Mouse (Mus musculus): ENCODE measurements around the gene Abcg5. TPM values are rescaled to one million over a fixed set of nuclear protein-coding genes. Genes with fewer than 3 reads are reported as not detected.

The Abcg5 gene
- polyA plus RNA-seq, 1 experiment from 2014 or later: 5.9 TPM

GRCm38 (mm10) chr17:84690111-84690510 is 7.3 kb upstream of the Abcg5 start:
- 88% methylated on average over 5 of the region's 5 CpGs for WGBS
- Histone ChIP-seq H3K4me1 (replicated peaks; ENCODE audit: control insufficient read depth, insufficient read depth, low read length) (no peaks in the 10 kb centered on the region), H3K9me3 (ENCODE audit: control insufficient read depth, low read length) (no peaks in the 10 kb centered on the region), H3K27me3 (ENCODE audit: control insufficient read depth, insufficient read depth, low read length) (no peaks in the 10 kb centered on the region), H3K27ac (no peak overlapping the region), H3K4me3 (replicated peaks; ENCODE audit: low read length) (no peak overlapping the region), H3K36me3 (replicated peaks; ENCODE audit: control insufficient read depth, insufficient read depth) (no peaks in the 10 kb centered on the region), H3K4me2 (replicated peaks) (no peak overlapping the region), H3K9ac (no peak overlapping the region)
- DNase-seq (ENCODE audit: low spot score): no peak
- ATAC-seq (ENCODE audit: low FRiP score): no peak

GRCm38 (mm10) chr17:84689316-84689715 is 6.5 kb upstream of the Abcg5 start:
- Histone ChIP-seq H3K27ac (no peak overlapping the region), H3K4me3 (replicated peaks; ENCODE audit: low read length) (no peak overlapping the region), H3K36me3 (replicated peaks; ENCODE audit: control insufficient read depth, insufficient read depth) (no peaks in the 10 kb centered on the region), H3K27me3 (ENCODE audit: control insufficient read depth, insufficient read depth, low read length) (no peaks in the 10 kb centered on the region), H3K4me1 (replicated peaks; ENCODE audit: control insufficient read depth, insufficient read depth, low read length) (no peaks in the 10 kb centered on the region), H3K9me3 (ENCODE audit: control insufficient read depth, low read length) (no peaks in the 10 kb centered on the region), H3K9ac (no peak overlapping the region), H3K4me2 (replicated peaks) (no peak overlapping the region)
- 88% methylated on average over 5 of the region's 5 CpGs for WGBS
- ATAC-seq (ENCODE audit: low FRiP score) (no peak), DNase-seq (ENCODE audit: low spot score) (no peak)

GRCm38 (mm10) chr17:84688834-84689233 is 6.0 kb upstream of the Abcg5 start:
- Histone ChIP-seq H3K27me3 (ENCODE audit: control insufficient read depth, insufficient read depth, low read length) (no peaks in the 10 kb centered on the region), H3K36me3 (replicated peaks; ENCODE audit: control insufficient read depth, insufficient read depth) (no peaks in the 10 kb centered on the region), H3K27ac (no peak overlapping the region), H3K4me3 (replicated peaks; ENCODE audit: low read length) (no peak overlapping the region), H3K4me2 (replicated peaks) (no peak overlapping the region), H3K9ac (no peak overlapping the region), H3K9me3 (ENCODE audit: control insufficient read depth, low read length) (no peaks in the 10 kb centered on the region), H3K4me1 (replicated peaks; ENCODE audit: control insufficient read depth, insufficient read depth, low read length) (no peaks in the 10 kb centered on the region)
- WGBS: 97% methylated on average over 11 of the region's 11 CpGs
- ATAC-seq (ENCODE audit: low FRiP score) (no peak), DNase-seq (ENCODE audit: low spot score) (no peak)

GRCm38 (mm10) chr17:84687994-84688393 is 5.2 kb upstream of the Abcg5 start:
- Histone ChIP-seq H3K4me3 (replicated peaks; ENCODE audit: low read length) (no peak overlapping the region), H3K4me2 (replicated peaks) (no peak overlapping the region), H3K36me3 (replicated peaks; ENCODE audit: control insufficient read depth, insufficient read depth) (no peaks in the 10 kb centered on the region), H3K4me1 (replicated peaks; ENCODE audit: control insufficient read depth, insufficient read depth, low read length) (no peaks in the 10 kb centered on the region), H3K9ac (no peak overlapping the region), H3K27me3 (ENCODE audit: control insufficient read depth, insufficient read depth, low read length) (no peaks in the 10 kb centered on the region), H3K9me3 (ENCODE audit: control insufficient read depth, low read length) (no peaks in the 10 kb centered on the region), H3K27ac (no peak overlapping the region)
- no peak for ATAC-seq (ENCODE audit: low FRiP score)
- DNase-seq (ENCODE audit: low spot score): no peak
- 76% methylated on average over 5 of the region's 5 CpGs for WGBS

- Histone ChIP-seq H3K4me1 (replicated peaks; ENCODE audit: control insufficient read depth, insufficient read depth, low read length) (no peaks in the 10 kb centered on the region), H3K9ac (no peak overlapping the region), H3K4me3 (replicated peaks; ENCODE audit: low read length) (no peak overlapping the region), H3K36me3 (replicated peaks; ENCODE audit: control insufficient read depth, insufficient read depth) (no peaks in the 10 kb centered on the region), H3K27me3 (ENCODE audit: control insufficient read depth, insufficient read depth, low read length) (no peaks in the 10 kb centered on the region), H3K4me2 (replicated peaks) (no peak overlapping the region), H3K27ac (no peak overlapping the region), H3K9me3 (ENCODE audit: control insufficient read depth, low read length) (no peaks in the 10 kb centered on the region)
- ATAC-seq (ENCODE audit: low FRiP score): no peak
- 84% methylated on average over 4 of the region's 4 CpGs for WGBS
- DNase-seq (ENCODE audit: low spot score): no peak
Measured at GRCm38 (mm10) chr17:84685286-84685685, 2.5 kb upstream of the Abcg5 start.

- no peak for ATAC-seq (ENCODE audit: low FRiP score)
- no peak for DNase-seq (ENCODE audit: low spot score)
- WGBS: 45% methylated on average over 6 of the region's 6 CpGs
Measured at GRCm38 (mm10) chr17:84684284-84684683, 1.5 kb upstream of the Abcg5 start.

GRCm38 (mm10) chr17:84681670-84682069 is 1.1 kb downstream of the Abcg5 start:
- no peaks in the 10 kb centered on the region for H3K36me3 ChIP-seq (replicated peaks; ENCODE audit: control insufficient read depth, insufficient read depth)
- no peaks in the 10 kb centered on the region for H3K27me3 ChIP-seq (ENCODE audit: control insufficient read depth, insufficient read depth, low read length)
- no peak for ATAC-seq (ENCODE audit: low FRiP score)
- H3K27ac ChIP-seq: no peak overlapping the region
- 80% methylated on average over 3 of the region's 3 CpGs for WGBS
- H3K4me2 ChIP-seq (replicated peaks): no peak overlapping the region
- no peak overlapping the region for H3K4me3 ChIP-seq (replicated peaks; ENCODE audit: low read length)
- no peak for DNase-seq (ENCODE audit: low spot score)
- H3K4me1 ChIP-seq (replicated peaks; ENCODE audit: control insufficient read depth, insufficient read depth, low read length): no peaks in the 10 kb centered on the region
- no peak overlapping the region for H3K9ac ChIP-seq
- H3K9me3 ChIP-seq (ENCODE audit: control insufficient read depth, low read length): no peaks in the 10 kb centered on the region

More at GRCm38 (mm10) chr17:84684284-84684683, 1.5 kb upstream of the Abcg5 start:
- Histone ChIP-seq H3K9me3 (ENCODE audit: control insufficient read depth, low read length) (no peaks in the 10 kb centered on the region), H3K4me2 (replicated peaks) (no peak overlapping the region), H3K36me3 (replicated peaks; ENCODE audit: control insufficient read depth, insufficient read depth) (no peaks in the 10 kb centered on the region), H3K9ac (no peak overlapping the region), H3K4me3 (replicated peaks; ENCODE audit: low read length) (no peak overlapping the region), H3K27me3 (ENCODE audit: control insufficient read depth, insufficient read depth, low read length) (no peaks in the 10 kb centered on the region), H3K27ac (no peak overlapping the region), H3K4me1 (replicated peaks; ENCODE audit: control insufficient read depth, insufficient read depth, low read length) (no peaks in the 10 kb centered on the region)

GRCm38 (mm10) chr17:84677595-84677994 is 5.2 kb downstream of the Abcg5 start:
- 0 out of 2 replicates have a peak, but pooled peaks cover 6% of the 10 kb centered on the region for H3K4me1 ChIP-seq (replicated peaks; ENCODE audit: control insufficient read depth, insufficient read depth, low read length)
- ATAC-seq (ENCODE audit: low FRiP score) (no peak), DNase-seq (ENCODE audit: low spot score) (no peak)
- no peak overlapping the region for H3K4me2 ChIP-seq (replicated peaks)
- H3K36me3 ChIP-seq (replicated peaks; ENCODE audit: control insufficient read depth, insufficient read depth): no peaks in the 10 kb centered on the region
- 89% methylated on average over 11 of the region's 11 CpGs for WGBS
- H3K27ac ChIP-seq: no peak overlapping the region
- H3K27me3 ChIP-seq (ENCODE audit: control insufficient read depth, insufficient read depth, low read length): peaks cover 14% of the 10 kb centered on the region
- no peak overlapping the region for H3K9ac ChIP-seq
- H3K4me3 ChIP-seq (replicated peaks; ENCODE audit: low read length): no peak overlapping the region
- no peaks in the 10 kb centered on the region for H3K9me3 ChIP-seq (ENCODE audit: control insufficient read depth, low read length)

GRCm38 (mm10) chr17:84675951-84676366 is 6.9 kb downstream of the Abcg5 start, which contains the start of gene Abcg8:
TSS of gene Abcg8 (plus strand) at chr17:84676302.
- Histone ChIP-seq H3K27ac (no peak within 1 kb of the TSS), H3K27me3 (ENCODE audit: control insufficient read depth, insufficient read depth, low read length) (peaks cover 14% of the 10 kb centered on the region), H3K36me3 (replicated peaks; ENCODE audit: control insufficient read depth, insufficient read depth) (no peaks in the 10 kb centered on the region), H3K4me1 (replicated peaks; ENCODE audit: control insufficient read depth, insufficient read depth, low read length) (0 out of 2 replicates have a peak, but pooled peaks cover 6% of the 10 kb centered on the region), H3K9me3 (ENCODE audit: control insufficient read depth, low read length) (no peaks in the 10 kb centered on the region), H3K4me2 (replicated peaks) (peak within 1 kb of the TSS; percentile 55), H3K9ac (peak within 1 kb of the TSS; percentile 35; the same call in 1 of the 2 replicates), H3K4me3 (replicated peaks; ENCODE audit: low read length) (peak within 1 kb of the TSS; percentile 26)
- DNase-seq (ENCODE audit: low spot score): peak; percentile 28
- 4% methylated on average over 24 of the region's 24 CpGs for WGBS
- ATAC-seq (ENCODE audit: low FRiP score): peak; percentile 43; the same call in 1 of the 2 replicates

GRCm38 (mm10) chr17:84675204-84675603 is 7.6 kb downstream of the Abcg5 start:
- 0 out of 2 replicates have a peak, but pooled peaks cover 6% of the 10 kb centered on the region for H3K4me1 ChIP-seq (replicated peaks; ENCODE audit: control insufficient read depth, insufficient read depth, low read length)
- no peak overlapping the region for H3K4me3 ChIP-seq (replicated peaks; ENCODE audit: low read length)
- peaks cover 14% of the 10 kb centered on the region for H3K27me3 ChIP-seq (ENCODE audit: control insufficient read depth, insufficient read depth, low read length)
- WGBS: 65% methylated on average over 4 of the region's 4 CpGs
- H3K36me3 ChIP-seq (replicated peaks; ENCODE audit: control insufficient read depth, insufficient read depth): no peaks in the 10 kb centered on the region
- no peak overlapping the region for H3K4me2 ChIP-seq (replicated peaks)
- ATAC-seq (ENCODE audit: low FRiP score) (no peak), DNase-seq (ENCODE audit: low spot score) (no peak)
- H3K27ac ChIP-seq: no peak overlapping the region
- no peak overlapping the region for H3K9ac ChIP-seq
- H3K9me3 ChIP-seq (ENCODE audit: control insufficient read depth, low read length): no peaks in the 10 kb centered on the region
